Mouse (Mus musculus) liver, postnatal 0 days (tissue): ENCODE results near the gene Zrsr1. TPM values are rescaled to one million over a fixed set of nuclear protein-coding genes. Genes with fewer than 3 reads are reported as not detected.

ENCODE experiments used
- ATAC-seq: fragments of 200-750 bp; cut with Nextera tagmentation; 2 replicates; pipeline ENCODE4 v1.8.0; 2017; ENCODE audit warnings: mild to moderate bottlenecking, moderate library complexity
- DNase-seq: peaks from one replicate; pipeline ENCODE4 v3.0.0-alpha.2; 2016
- H3K27ac ChIP-seq: fragments of 300-500 bp; sonication (generic); 2 replicates; pipeline ENCODE4 v1.5.1; 2014; ENCODE audit warnings: antibody characterized with exemption, moderate library complexity, mild to moderate bottlenecking, low read depth
- H3K27me3 ChIP-seq: fragments of 300-500 bp; sonication (generic); 2 replicates; pipeline ENCODE4 v1.6.1; 2014; ENCODE audit warnings: low read length, control low read depth, mixed read lengths; ENCODE audit not compliant: insufficient read depth
- H3K36me3 ChIP-seq: fragments of 300-500 bp; sonication (generic); replicated peaks from 2 replicates; pipeline ENCODE4 v1.6.1; 2014; ENCODE audit warnings: mild to moderate bottlenecking, control low read depth, low read length, moderate library complexity, mixed read lengths; ENCODE audit not compliant: insufficient read depth
- H3K4me1 ChIP-seq: fragments of 300-500 bp; sonication (generic); 2 replicates; pipeline ENCODE4 v1.6.1; 2014; ENCODE audit warnings: antibody characterized with exemption, mild to moderate bottlenecking, control low read depth; ENCODE audit not compliant: insufficient read depth
- H3K4me2 ChIP-seq: fragments of 300-500 bp; sonication (generic); 2 replicates; pipeline ENCODE4 v1.6.1; 2014; ENCODE audit warnings: low read depth, mild to moderate bottlenecking, low read length, moderate library complexity, mixed read lengths
- H3K4me3 ChIP-seq: fragments of 300-500 bp; sonication (generic); 2 replicates; pipeline ENCODE4 v1.5.1; 2014; ENCODE audit warnings: low read depth, low read length
- H3K9ac ChIP-seq: fragments of 300-500 bp; sonication (generic); replicated peaks from 2 replicates; pipeline ENCODE4 v1.6.1; 2014; ENCODE audit warnings: mild to moderate bottlenecking, moderate library complexity
- H3K9me3 ChIP-seq: fragments of 300-500 bp; sonication (generic); 2 replicates; pipeline ENCODE4 v1.6.1; 2016; ENCODE audit warnings: mild to moderate bottlenecking, control low read depth, low read length, mixed read lengths
- CTCF ChIP-seq: sonication (generic); IDR thresholded peaks from 2 replicates; pipeline ENCODE4 v1.5.1; 2016; ENCODE audit warnings: antibody characterized with exemption, low read depth
- EP300 ChIP-seq: IDR thresholded peaks from 2 replicates; pipeline ENCODE4 v1.6.1; 2016; ENCODE audit warnings: antibody characterized with exemption, low read depth, mild to moderate bottlenecking
- WGBS: fragments of 180-500 bp; shearing (Covaris S2); extraction: QIAGEN DNeasy Blood & Tissue Kit; methylation state at CpG from one replicate; pipeline ENCODE4 v1.1.7; 2014; ENCODE audit not compliant: insufficient replicate concordance; 5-methylcytosine and 5-hydroxymethylcytosine counted together
- polyA plus RNA-seq: library from polyadenylated mRNA; unstranded; fragments of >200 nt; fragmentation: Nextera tagmentation; extraction: Ambion mirVana; gene quantifications from 2 replicates; pipeline ENCODE4 v1.2.1, GENCODE M21; 2015

Gene Zrsr1
- polyA plus RNA-seq, 1 experiment from 2014 or later = 1.5 TPM

DNA sequence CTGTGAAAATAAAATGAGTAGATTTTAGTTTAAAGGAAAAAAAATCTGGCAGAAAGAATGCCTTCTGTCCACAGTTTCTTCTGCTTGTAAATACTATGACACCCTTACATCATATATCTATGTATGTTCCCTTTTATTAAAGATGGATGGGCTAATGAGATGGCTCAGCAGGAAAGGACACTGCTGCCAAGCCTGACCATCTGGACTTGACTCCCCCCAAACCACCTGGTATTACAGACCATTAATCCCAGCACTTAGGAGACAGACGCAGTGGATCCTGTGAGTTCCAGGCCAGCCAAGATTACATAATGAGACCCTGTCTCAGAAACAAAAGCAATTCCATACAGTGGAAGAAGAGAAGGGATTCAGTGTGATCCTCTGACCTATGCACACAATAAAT lies 6.9 kb downstream of the Zrsr1 start:
- TF ChIP-seq CTCF = no peak
- TF ChIP-seq EP300 = no peak
- Histone ChIP-seq H3K36me3 (peaks cover 18% of the 10 kb centered on the region), H3K9me3 (no peaks in the 10 kb centered on the region), H3K4me2 (no peak overlapping the region), H3K4me1 (peaks cover 20% of the 10 kb centered on the region), H3K27me3 (no peaks in the 10 kb centered on the region), H3K27ac (no peak overlapping the region), H3K9ac (no peak overlapping the region), H3K4me3 (no peak overlapping the region)
- DNase-seq = no peak
- no peak for ATAC-seq
- 92% methylated on average over 1 of the region's 1 CpGs for WGBS

DNA sequence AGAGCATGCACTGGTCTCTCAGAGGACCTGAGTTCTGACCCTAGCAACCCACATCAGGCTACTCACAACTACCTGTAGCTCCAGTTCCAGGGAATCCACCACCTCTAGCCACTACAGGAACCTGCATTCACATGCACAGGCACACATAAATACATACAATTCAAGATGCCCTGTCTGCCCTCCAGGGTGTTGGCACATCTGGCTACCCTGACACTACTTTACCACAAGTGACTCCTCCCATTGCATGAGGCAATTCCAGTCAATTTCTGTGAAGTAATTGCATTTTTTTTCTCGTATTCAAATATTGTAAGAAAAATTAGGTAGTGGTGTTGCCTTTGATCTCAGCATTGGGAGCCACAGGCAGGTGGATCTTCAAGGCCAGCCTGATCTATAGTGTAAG lies 7.4 kb downstream of the Zrsr1 start:
- Histone ChIP-seq H3K4me2 (no peak overlapping the region), H3K9ac (no peak overlapping the region), H3K4me1 (peaks cover 20% of the 10 kb centered on the region), H3K27ac (no peak overlapping the region), H3K4me3 (no peak overlapping the region), H3K36me3 (peaks cover 18% of the 10 kb centered on the region), H3K9me3 (no peaks in the 10 kb centered on the region), H3K27me3 (no peaks in the 10 kb centered on the region)
- no peak for DNase-seq
- ATAC-seq = no peak
- TF ChIP-seq CTCF = no peak
- TF ChIP-seq EP300 = no peak
- 68% methylated on average over 1 of the region's 1 CpGs for WGBS

DNA sequence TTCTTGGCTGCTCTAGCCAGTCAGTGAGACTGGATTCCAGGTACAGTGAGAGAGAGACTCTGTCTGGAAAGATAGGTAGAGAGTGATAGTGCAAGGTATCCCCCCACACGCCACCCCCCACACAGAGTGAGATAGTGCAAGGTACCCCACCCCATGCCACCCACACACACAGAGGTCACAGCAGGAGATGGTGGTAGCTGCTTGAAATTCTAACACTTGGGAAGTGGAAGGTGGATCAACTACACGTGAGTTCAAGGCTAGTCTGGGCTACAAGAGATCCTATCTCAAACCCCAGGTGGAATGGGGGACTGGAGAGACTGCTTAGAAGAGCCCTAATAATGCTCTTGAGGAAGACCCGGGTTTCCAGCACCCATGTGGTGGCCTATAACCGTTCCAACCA lies 9.2 kb downstream of the Zrsr1 start:
- Histone ChIP-seq H3K4me2 (peak overlapping the region; percentile 78), H3K4me1 (peaks cover 16% of the 10 kb centered on the region), H3K9ac (peak overlapping the region; percentile 76), H3K27ac (peak overlapping the region; percentile 97; the same call in 1 of the 2 replicates), H3K36me3 (peaks cover 18% of the 10 kb centered on the region), H3K27me3 (no peaks in the 10 kb centered on the region), H3K4me3 (peak overlapping the region; percentile 73), H3K9me3 (no peaks in the 10 kb centered on the region)
- ATAC-seq (no peak), DNase-seq (no peak)
- TF ChIP-seq CTCF = no peak
- TF ChIP-seq EP300 = no peak
- 33% methylated on average over 4 of the region's 4 CpGs for whole genome bisulfite sequencing

DNA sequence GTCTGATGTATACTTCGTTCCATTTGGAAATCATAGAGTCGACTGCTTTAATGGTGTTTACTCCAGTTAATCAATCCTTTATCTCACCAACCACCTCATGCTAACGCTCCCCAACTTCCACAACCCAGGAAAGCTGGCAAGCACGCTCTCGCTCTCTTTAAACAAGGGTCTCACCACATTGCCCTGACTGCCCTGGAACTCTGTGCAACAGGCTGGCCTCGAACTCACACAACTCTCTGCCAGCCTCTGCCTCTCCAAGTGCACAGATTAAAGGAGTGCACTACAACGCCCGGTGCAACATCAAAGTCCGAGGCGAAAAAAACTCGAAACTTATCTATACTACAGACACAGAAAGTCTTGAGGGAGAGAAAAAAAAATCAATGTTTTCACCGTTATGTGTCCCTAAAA lies 9.7 kb downstream of the Zrsr1 start:
- Histone ChIP-seq H3K4me3 (peak overlapping the region; percentile 73), H3K4me1 (peaks cover 11% of the 10 kb centered on the region), H3K27me3 (no peaks in the 10 kb centered on the region), H3K4me2 (peak overlapping the region; percentile 78), H3K9ac (peak overlapping the region; percentile 76), H3K27ac (peak overlapping the region; percentile 97), H3K9me3 (no peaks in the 10 kb centered on the region), H3K36me3 (peaks cover 17% of the 10 kb centered on the region)
- TF ChIP-seq CTCF (no peak), EP300 (no peak)
- DNase-seq = no peak
- peak; percentile 47 for ATAC-seq
- WGBS = 2% methylated on average over 12 of the region's 12 CpGs

DNA sequence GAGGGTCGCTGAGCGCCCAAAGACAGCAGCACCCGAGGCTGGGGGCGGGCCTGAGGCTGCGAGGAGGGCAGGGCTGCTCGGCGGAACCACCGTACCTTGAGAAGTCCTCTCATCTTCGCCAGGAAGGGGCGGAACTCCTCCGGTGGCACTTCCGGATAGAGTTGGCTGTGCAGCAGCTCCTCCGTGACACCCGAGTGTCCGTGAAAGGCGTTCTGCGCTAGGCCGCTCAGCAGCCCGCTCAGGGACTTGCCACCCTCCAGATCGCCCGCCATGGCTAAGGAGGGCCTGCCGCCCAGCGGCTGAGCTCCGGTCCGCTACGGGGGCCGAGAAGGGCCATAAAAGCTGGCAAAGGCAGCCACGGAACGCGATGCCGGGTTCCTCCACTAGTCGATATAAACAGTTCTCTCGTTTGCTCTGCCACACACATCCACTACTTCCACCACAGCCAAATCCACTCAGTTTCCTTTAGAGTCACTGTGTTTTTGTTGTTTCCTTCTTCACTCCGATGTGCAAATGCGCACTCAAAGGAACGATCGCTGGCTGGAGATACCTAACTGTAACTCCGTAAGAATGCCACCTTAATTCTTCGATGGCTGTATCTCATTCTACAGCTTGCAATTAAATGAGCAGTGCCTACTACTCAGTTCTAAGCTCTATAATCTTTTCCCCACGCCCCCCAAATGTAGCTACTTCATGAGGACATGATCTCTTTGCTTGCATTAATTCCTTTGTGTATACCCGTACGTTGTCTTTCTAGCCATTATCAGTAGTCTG lies 10.4 kb downstream of the Zrsr1 start, which contains the start of the genes Gm28048 and Commd1:
Gene Gm28048 (minus strand): TSS at position 107 of the 774 bp plus-strand sequence.
Gene Commd1 (minus strand): TSS at position 399 of the 774 bp plus-strand sequence.
- H3K4me3 ChIP-seq = peak within 1 kb of the TSS; percentile 73
- H3K27me3 ChIP-seq = no peaks in the 10 kb centered on the region
- peaks cover 8% of the 10 kb centered on the region for H3K4me1 ChIP-seq
- H3K36me3 ChIP-seq = peaks cover 11% of the 10 kb centered on the region
- peak; percentile 70 for TF ChIP-seq CTCF
- TF ChIP-seq EP300 = no peak
- DNase-seq = peak; percentile 96
- ATAC-seq = peak; percentile 92
- peak within 1 kb of the TSS; percentile 97 for H3K27ac ChIP-seq
- H3K9ac ChIP-seq = peak within 1 kb of the TSS; percentile 76
- 2% methylated on average over 42 of the region's 42 CpGs for WGBS
- peak within 1 kb of the TSS; percentile 78 for H3K4me2 ChIP-seq
- H3K9me3 ChIP-seq = no peaks in the 10 kb centered on the region

DNA sequence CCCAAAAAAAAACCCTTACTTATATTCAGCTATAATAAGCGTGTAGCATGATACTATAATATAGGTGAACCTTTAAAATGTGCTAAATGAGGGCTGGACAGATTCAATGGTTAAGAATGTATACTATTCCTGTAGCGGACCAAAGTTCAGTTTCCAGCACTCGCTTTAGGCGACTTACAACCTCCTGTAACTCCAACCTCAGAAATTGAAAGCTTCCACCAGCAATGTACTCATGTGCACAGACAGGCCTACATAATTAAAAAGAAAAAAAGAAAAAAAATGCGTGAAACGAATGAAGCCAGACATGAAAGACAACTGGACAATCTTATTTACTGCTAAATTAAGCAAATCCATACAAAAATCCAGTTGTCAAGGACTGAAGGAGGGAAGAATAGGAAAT lies 11.0 kb downstream of the Zrsr1 start:
- H3K4me2 ChIP-seq = peak overlapping the region; percentile 78

More for the DNA sequence above, 11.0 kb downstream of the Zrsr1 start:
- no peak for DNase-seq
- Histone ChIP-seq H3K4me3 (peak overlapping the region; percentile 73; the same call in 1 of the 2 replicates), H3K4me1 (peaks cover 8% of the 10 kb centered on the region), H3K9ac (no peak overlapping the region), H3K27me3 (no peaks in the 10 kb centered on the region), H3K27ac (no peak overlapping the region), H3K9me3 (no peaks in the 10 kb centered on the region), H3K36me3 (peaks cover 5% of the 10 kb centered on the region)
- no peak for ATAC-seq
- TF ChIP-seq CTCF (no peak), EP300 (no peak)
- 72% methylated on average over 6 of the region's 6 CpGs for WGBS
